Mouse (Mus musculus) megakaryocyte-erythroid progenitor cell, adult 5-6 weeks (primary cell): Measurements from ENCODE around the gene Ppm1h. TPM values are rescaled to one million over a fixed set of nuclear protein-coding genes. Genes with fewer than 3 reads are reported as not detected.

ENCODE experiments used
- ATAC-seq: replicated peaks from 2 replicates; pipeline ENCODE4 v1.8.0; 2016; ENCODE audit warnings: mild to moderate bottlenecking, inconsistent platforms; ENCODE audit not compliant: severe bottlenecking, poor library complexity, low FRiP score, low TSS enrichment
- total RNA-seq, 2 experiments: library from RNA; stranded (forward) in 1 of 2; stranded (reverse) in 1 of 2; fragments of 200-1000, 215-1000 nt in 1 of 2; fragments of >200 nt in 1 of 2; fragmentation: Nextera tagmentation in 1 of 2; gene quantifications; 2 replicates each; pipeline ENCODE4 v1.2.3; 2014 to 2017

The Ppm1h gene
- total RNA-seq, 2 experiments from 2014 or later: 2.8 to 3.7 TPM

DNA sequence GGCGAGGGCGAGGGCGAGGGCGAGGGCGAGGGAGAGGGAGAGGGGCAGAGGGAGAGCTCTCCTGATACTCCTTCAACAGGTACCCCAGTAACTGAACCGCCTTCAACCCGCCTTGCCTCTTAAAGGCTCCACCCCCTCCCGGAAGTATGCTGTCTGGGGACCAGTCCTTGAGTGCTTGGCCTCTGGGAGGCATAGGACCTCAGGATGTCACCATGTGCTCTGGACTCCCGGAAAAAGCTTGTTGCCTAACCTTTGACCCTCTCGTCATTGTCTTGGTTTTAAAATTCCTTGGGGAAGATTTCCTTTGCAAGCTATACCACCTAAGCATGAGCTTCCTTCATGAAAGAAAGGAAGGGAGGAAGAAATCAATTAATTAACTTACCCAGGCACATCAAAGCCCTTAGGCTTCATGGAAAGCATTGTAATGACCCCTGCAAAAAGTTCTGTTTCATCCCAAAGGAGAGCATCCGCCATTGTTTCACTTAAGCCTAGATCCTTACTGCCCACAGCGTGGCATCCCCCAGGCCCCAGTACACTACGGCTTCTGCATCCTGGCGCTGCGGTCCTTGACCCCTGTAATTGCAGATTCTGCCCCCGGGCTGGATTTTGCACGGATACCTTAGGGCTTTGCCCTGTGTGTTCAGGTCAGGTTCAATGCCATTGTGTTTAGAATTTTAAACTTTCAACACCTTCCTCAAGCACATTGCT lies 15.5 kb downstream of the Ppm1h start:
- no peak for ATAC-seq

DNA sequence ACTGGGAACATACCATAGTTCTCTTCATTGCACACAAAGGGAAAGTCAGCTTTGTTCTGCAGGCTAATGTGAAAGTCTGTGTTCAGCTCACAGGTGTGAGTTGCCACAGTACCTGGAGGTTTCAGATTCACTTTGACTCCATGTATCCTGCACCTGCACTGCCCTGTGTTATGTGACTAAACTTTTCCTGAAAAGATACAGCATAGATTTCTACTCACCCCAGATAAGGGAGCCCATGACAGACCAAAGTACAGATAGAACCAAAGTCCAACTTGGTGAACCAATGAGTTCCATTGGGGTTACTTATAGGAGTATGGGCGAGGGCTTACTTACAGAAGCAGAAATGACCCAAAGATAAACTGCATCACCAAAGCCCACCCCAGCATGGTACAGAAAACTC lies 17.8 kb downstream of the Ppm1h start:
- ATAC-seq: no peak

DNA sequence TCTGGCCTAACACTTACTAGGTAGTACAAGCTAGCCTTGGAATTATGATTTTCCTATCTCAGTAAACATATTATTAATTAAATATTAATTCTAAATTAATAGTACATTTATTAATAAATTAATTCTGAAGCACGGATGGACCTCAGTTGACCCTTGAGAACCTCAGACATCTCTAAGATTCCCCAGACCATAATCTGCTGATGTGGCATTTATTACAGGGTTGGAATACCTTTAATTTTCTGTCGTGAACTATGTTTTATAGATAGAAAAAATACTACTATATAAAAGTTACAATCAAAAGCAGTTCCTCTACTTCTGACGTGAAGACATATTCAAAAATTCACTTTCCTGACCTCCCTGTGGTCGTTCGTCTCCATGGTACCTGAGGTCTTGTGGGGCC lies 19.8 kb downstream of the Ppm1h start:
- no peak for ATAC-seq

DNA sequence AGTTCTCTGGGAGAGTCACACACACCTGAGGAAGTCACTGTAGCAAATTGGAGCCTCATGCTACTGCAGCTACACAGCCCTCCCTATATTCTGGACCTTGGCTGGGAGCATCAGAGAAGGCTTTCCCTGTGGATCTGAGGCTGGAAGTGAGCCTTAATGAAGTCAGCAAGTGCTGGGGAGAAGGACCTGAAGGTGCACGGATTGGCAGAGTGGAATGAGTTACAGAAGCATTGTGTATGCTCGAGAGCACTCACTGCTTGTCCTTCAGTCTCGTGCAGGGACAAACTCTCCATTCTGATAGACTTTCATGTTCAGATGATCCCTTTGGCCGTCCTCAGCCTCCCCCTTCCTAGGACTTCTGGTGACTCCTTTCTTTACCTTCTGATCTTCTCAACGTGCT lies 26.3 kb downstream of the Ppm1h start:
- ATAC-seq: no peak

DNA sequence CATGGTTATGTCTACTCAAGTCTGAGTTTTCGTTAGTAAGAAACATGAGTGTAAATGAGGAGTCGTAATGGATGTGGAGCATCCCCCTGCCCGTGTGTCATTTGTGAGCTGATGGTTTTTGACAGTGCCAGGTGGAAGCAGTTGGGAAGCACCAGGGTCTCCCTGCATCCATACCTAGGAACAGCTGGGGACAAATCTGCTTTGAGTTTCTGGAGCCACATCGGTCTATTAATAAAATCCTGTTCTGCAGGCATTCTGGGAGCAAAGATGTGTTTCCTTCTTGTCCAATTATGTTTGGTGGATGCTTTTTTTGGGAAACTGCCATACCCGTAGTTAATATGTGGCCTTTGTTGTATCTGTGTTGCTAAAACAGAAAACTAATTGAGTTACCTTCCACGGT lies 26.9 kb downstream of the Ppm1h start:
- no peak for ATAC-seq

DNA sequence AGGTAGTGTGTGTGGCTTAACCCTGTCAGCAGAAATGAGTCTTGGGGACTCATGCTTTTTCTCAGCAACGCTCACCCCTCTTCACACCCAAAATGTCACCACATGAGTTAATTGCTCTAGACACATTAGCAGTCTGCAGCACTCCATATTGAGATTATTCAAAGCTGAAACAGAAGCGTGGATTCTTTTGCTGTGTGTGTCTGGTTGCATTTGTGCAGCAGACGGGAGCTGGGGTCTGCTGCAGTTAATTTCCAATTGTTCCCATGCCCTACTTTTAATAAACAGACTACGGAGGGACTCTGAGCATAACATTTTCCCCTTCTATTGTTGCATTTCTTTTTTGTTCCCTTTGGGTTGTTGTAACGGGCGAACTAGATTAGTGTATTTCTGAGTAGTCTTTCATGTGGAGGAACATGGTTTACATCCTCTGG lies 32.8 kb downstream of the Ppm1h start:
- ATAC-seq: no peak

DNA sequence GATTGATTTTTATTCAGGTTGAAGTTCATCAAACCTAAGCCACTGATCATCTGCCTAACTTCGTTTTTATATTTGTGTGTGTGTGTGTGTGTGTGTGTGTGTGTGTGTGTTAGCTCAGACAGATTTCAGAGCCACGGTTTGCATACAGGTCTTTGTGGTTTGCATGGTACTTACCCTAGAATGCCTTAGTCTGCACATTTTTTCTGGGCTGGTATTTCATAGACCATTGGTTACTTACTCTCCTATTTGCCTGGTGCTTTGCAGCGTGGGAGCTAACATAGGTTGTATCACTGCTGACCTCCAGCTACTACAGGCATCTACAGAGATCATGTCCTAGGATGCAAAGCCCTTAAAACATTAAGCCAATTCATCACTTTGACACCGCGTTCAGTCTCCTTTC lies 33.7 kb downstream of the Ppm1h start:
- ATAC-seq: no peak

DNA sequence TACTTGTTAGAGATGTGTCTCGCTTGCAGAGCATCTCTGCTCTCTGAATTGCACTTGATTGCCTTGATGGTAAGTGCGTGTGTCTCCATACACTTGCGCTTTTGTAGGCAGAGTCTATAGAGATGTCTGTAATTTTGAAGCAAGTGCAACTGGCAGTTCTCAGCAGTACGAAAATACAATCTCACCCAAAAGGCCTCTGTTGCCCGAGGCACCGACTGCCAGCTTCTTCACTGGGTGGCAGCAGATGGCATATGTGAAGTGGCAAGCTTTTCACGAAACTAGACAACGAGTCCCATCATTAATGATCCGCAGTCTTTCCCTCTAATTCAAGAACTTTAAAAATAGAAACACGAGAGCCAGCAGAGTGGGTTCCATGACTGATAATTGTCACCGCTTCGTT lies 37.3 kb downstream of the Ppm1h start:
- no peak for ATAC-seq

DNA sequence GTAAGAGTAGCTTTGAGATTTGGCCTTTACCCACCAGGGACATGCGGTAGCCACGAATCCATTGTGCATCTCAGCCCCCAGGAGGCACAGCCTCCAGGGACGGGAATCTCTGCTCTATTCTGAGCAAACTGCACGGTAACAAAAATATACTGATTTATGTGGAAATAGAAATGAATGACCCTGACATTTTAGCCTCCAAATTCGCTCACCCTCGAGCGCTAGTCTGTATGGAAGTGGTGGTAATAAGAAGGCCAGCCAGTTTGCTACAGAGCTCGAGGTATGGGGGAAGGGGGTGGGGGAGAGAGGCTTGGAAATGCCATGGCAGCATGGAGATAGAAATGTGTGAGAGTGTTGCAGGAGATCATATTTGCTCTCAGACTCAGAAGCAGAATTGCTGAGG lies 37.7 kb downstream of the Ppm1h start:
- ATAC-seq: no peak

DNA sequence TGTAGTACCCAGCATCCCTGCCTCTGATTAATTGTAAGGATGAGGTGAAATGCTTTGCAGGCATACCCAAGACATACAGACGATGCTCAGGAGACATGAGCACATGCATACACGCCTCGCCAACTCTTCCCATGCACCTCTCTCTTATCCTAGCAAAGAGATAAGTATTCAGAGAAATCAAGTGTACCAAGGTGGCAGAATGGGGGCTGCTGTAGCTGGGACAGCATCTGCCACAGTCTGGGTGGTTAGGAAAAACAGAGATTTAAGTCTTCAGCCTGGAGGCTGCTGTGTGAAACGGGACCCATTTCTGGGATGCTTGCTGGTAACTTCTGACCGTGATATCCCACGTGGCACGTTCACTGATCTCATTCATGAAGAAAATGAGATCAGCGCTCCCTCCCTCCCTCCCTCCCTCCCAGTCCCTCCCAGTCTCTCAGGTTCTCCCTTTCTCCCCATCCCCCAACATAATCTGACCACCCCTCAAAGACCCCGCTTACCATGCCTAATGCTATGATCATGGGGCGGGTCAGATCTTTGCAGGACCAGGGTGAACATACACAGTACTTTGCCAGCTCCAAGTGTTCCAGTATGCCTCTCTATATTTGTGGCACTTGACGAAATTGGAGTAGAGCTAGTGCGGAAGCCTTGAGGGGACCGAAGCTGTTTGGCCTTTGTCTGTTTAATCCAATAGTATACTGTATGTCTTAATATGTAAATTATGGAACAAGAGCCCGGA lies 38.3 kb downstream of the Ppm1h start:
- no peak for ATAC-seq

DNA sequence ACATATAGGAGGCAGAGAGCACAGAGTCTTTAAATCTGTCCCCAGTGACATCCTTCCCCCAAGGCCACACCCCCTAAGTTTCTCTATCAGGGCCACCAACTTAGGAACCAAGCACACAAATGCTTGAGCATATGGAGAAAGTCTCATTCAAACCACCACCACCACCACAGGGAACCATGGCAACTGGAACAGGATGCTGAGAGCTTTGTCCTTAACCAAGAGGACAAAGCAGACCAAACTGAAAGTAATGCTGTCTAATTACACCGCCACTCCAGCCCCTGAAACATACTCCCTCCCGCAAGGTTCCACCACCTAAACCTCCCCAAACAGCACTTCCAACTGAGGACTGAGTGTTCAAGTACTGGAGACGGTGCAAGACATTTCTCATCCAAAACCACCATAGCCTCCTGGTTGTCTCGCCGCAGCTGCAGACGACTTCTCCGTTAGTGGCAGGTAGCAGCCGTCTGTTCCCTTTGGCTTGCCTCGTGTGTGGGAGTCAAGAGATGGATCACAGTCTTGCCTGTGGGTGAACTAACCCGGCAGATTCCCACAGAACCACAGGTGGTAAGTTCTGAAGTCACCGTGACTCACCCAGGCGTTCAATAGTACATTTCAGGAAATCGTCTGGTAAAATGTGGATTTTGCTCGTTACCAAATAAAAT lies 39.3 kb downstream of the Ppm1h start:
- no peak for ATAC-seq

DNA sequence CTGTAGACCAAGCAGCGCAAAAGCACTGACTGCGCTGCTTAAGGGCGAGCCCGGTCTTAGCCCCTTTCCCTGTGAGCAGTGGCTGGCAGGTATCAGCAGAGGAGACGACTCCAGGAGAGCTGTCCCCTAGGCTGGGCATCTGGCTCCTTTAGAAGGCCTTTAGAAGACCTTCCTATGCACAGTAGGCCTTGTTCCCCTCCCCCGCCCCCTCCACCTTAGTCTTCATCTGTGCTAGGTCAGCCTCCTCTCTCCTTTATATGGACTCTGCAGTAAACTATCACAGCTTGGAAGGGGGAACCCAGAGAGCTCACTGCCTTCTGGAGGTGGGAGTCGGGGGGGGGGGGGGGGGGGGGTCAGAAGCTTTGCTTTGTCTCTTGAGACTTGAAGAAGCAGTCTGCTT lies 40.4 kb downstream of the Ppm1h start:
- ATAC-seq: no peak

DNA sequence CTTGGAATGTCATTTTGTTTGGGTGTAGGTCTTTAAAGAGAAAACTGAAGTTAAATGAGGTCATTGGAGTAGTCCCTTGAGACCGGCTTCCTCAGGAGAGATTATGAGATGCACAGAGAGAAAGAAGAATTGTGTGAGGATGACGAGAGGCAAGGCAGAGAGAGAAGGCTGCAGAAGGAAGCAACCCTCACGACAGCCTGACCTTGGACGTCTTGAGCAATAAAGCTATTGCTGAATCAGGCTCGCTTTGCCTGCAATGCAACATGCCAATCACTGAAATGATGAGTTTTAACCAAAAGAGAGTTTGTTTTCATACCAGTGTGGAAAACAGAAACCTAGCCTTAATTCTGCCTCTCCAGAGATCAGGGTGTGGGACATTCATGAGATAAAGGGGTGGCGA lies 43.5 kb downstream of the Ppm1h start:
- ATAC-seq: no peak

DNA sequence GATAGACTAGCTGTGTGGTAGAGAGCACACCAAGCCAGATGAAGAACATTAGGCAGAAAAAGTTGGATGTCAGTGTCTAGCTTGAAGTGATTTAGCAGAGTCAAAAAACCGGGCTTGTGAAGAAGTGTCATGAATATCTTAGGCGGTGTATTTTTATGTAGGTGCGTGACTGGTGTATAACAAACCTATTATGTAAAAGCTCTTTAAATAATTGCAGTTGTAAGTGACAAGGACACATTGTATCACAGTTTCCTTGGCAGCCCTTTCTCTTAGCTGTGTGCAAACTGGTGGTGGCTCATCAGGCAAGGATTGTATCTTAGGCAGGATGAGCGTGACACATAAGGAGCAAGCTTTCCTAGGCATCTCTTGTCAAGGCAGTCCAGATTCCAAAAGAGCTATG lies 46.1 kb downstream of the Ppm1h start:
- no peak for ATAC-seq

DNA sequence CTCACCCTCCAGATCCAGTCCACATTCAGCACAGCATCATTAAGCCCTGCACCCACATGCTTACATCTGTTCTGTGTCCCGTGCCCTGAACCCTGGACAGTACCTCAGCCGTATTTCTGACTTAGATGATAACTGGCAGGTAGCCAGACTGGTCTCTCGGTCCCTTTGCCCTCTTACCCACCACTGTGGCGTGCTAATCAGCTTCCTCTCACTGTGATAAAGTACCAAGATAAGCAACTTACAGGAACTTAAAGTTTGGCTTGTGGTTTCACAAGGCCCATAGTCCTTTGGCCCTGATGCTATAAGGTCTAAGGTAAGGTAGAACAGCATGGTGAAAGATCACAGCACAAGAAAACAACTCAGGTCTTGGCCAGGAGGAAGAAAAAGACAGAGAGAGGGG lies 48.7 kb downstream of the Ppm1h start:
- 0 out of 2 replicates have a peak, but pooled peaks have one; percentile 22 for ATAC-seq

DNA sequence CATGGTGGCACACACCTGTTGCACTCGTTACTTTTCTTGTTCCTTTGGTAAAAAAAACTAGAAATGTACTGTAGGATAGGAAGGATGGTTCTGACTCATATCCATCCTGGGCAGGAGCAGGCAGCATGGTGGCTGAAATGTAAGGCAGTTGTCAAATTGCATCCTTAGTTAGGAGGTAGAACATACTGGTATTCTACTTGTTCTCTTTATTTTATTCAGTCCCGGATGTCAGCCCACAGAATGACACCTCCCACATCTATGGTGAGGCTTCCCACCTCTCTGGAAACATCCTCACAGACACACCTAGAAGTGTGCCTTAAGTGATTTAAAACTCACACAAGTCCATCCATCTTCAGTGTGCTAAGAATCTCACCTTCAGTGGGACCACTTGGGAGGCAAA lies 49.6 kb downstream of the Ppm1h start:
- ATAC-seq: no peak

DNA sequence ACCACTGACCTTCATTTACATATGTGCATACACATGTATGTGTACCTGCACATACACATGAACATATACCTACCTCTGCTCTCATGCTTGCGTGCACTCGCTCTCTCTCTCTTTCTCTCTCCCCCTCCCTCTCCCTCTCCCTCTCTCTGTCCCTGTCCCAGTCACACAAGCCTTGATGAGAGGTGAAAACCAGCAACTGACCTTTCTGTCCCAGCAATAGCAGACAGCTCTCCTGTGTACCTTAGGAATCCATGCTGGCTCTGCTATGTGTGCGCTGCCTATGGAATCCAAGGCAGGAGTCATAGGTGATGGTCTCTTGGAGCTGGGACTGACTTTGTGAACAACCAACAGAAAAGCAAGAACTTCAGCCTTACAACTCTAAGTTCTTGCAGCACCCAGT lies 53.6 kb downstream of the Ppm1h start:
- ATAC-seq: no peak

DNA sequence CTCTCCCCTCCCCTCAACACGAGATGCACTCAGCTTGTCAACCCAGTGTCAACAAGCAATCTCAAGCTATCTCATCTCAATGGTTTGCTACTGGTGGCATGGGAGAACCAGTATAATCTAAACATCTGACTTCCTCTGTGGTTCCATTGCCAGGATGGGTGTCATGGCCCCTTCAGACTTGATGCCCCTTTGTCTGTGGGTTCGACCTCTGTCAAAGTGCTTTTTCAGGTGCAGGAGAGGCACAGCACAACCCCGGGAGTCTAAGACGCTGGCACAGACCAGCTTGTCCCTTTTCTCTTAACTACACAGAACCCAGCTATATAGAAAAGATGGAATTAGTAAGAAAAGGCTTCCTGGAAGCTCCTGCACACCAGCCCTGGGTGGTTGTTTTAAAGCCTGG lies 56.0 kb downstream of the Ppm1h start:
- ATAC-seq: no peak

DNA sequence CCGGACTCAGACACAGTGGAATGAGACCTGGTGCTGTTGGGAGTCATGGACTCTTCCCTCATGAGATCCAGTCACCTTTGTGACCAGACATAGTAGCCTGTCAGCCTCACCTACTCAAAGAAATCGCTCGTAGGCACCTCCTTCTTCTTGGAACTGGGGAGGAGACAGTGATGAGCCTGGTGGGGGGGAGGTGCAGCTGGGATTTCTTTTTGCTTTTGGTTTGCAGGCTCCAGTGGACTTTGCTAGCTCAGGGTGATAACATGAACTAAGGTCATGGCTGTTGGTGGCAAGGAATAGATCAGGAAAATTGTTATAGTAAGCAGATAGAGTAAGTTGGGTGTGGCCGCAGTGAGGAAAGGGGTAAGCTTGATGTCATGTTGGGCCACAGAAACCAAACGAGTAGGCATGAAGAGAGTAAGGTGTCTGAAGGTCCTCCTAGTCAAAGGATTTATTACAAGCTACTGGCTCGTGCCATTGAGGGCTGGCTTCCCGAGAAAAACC lies 56.8 kb downstream of the Ppm1h start:
- no peak for ATAC-seq

DNA sequence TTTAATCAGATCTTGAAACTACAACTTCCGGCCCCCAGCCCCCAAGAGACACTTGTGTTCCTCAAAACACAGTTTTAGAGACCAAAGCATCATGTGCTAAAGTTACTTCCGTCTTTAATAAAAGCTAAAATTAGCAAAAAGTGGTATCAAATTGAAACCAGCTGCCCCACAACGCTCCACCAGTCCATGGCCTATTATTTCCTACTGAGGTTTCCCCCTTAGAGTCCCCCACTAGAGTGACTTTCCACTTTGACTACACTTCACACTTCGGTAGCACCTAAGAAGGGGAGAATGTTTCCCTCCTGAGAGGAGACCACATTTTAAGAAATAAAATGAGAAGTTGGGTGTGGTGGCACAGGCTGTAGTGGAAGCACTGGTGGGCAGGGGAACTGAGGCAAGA lies 58.3 kb downstream of the Ppm1h start:
- no peak for ATAC-seq

DNA sequence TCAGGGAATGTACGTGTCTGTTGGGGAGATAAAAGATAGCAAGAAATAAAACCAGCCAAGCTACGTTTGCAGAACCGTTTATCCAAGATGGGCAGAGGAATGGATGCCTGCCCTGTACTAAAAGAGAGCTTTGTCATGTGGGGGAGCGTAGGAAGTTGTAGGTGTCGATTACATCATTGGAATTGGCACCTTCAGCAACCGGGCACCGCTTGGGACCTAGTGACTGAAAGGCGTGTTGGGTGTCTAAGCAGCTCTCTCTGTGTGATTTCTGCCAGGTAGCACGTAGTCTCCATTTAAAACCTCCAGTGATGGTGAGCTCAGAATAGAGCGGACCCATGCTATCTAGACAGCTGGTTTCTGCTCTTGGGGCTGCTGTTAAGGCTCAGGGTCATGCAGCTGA lies 60.0 kb downstream of the Ppm1h start:
- no peak for ATAC-seq
